Mouse (Mus musculus) kidney, adult 8-10 months (tissue): ENCODE data around the gene Dbt.

ENCODE experiments used
- DNase-seq, 2 experiments: peaks; one replicate each; pipeline ENCODE4 v3.0.0; 2022

Gene Dbt

GRCm38 (mm10) chr3:116512904-116513716 is at the start of gene Dbt:
TSS of gene Dbt (plus strand) at chr3:116513070.
- DNase-seq: peak; percentile 91

- DNase-seq: no peak
Observed at GRCm38 (mm10) chr3:116464318-116464717, 48.6 kb upstream of the Dbt start.

- DNase-seq: no peak
Observed at GRCm38 (mm10) chr3:116465709-116466108, 47.2 kb upstream of the Dbt start.

- no peak for DNase-seq
Observed at GRCm38 (mm10) chr3:116474602-116475001, 38.3 kb upstream of the Dbt start.

DNA sequence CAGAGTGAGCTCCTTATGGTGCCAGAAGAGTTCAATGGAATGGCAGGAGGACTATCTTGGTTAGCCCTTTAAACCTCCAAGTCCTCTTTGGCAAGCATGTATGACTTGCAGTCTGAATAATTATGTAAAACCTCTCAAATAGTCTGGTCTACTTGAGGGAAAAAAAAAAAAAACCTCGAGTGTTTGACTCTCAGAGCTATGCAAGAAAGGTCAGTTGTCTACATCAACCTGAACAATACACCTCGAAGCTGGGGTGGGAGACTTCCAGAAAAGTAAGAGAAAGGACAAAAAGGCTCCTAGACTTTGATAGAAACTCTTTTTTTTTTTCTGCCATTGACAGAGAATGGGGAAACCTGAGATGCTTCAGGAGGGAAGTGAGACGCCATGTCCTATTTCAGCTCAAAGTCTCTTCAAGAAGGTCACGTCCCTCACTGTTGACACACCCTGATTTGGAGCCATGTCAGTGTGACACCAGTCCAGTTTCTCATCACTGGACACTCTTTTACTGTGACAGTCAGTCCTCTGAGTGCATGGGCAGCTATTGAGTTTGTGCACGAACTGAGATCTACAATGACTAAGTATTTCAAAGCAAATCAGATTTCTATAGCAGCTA is 36.1 kb upstream of the Dbt start:
- no peak for DNase-seq

GRCm38 (mm10) chr3:116477351-116477750 is 35.5 kb upstream of the Dbt start:
- DNase-seq: no peak

- DNase-seq: no peak
Observed at GRCm38 (mm10) chr3:116480119-116480518, 32.8 kb upstream of the Dbt start.

GRCm38 (mm10) chr3:116480937-116481336 is 31.9 kb upstream of the Dbt start:
- no peak for DNase-seq

DNA sequence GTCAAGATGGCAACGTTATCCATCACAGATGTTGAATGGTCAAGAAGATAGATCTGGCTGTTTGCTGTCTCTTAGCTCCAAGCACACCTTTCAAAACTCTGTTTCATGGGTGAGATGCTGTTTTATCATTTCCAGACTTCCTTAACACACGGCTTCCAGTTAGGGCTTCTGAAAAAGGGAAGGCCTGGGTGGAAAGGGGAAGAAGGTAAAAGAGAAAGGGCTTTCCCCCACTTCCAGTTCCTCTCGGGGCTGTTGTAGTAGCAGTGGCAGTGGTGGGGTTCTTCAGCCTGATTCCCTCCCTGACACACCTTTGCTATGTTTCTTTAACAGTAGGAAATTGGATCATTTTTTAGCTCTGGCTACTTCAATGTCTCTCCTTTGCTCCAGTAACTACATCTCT is 30.1 kb upstream of the Dbt start:
- DNase-seq: no peak

DNA sequence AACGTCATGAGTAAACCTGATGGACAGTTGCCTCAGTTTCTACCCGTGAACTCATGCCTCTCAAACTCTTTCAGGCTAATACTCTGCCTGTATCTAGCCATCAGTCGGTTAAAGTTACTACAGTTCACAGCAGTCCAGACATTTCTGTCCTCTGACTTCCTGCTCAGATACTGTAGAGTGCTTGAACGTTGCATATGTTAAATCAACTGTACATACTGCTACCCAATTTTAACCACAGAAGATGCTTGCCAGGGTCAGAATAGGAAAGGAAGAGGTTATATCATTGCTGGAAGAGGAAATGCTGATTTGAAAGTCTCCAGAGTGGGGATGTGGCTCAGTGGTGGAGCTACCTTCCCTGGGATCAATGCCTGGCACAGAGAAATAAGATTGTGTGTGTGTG is 29.6 kb upstream of the Dbt start:
- DNase-seq: no peak

GRCm38 (mm10) chr3:116490920-116491319 is 21.9 kb upstream of the Dbt start:
- no peak for DNase-seq

DNA sequence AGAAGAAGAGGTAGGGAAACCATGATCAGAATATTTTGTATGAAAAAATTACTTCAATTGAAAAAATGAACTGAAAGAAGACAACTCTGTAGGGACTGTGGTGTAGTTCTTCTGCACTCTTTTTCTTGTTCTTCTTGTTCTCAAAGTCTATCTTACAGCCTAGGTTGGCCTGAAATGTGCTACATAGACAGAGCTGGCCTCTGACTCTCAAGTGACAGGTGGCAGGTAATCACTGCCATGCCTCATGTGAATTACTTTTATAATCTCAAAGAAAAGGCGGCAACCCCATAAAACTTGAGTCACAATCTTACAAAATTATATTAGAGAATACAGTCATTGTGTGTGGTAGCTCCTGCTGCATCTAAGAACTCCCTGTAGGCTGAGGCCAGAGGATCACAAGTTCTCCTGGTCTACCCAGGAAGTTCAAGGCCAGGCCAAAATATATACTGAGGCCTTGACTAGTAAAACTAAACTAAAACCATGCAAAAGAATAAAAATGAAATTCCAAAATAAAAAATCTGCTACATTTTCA is 20.9 kb upstream of the Dbt start:
- DNase-seq: no peak

DNA sequence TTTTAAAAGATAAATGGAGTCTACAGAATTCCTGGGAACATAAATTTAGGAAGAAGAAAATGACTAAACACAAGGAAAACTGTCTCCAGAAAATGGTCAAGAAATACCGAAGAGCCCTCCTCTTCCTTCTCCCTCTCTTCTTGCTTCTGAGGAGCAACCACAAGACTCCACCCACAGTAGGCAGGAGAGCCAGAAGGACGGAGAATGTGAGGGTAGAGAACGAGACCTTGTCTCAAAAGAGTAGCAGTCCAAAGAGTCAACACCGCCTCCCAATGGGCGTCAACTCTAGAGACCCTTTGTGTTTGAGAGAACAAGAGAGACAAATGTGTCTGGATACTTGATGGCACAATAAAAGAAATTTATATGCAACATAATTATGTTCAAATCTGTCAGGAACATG is 19.2 kb upstream of the Dbt start:
- DNase-seq: no peak

DNA sequence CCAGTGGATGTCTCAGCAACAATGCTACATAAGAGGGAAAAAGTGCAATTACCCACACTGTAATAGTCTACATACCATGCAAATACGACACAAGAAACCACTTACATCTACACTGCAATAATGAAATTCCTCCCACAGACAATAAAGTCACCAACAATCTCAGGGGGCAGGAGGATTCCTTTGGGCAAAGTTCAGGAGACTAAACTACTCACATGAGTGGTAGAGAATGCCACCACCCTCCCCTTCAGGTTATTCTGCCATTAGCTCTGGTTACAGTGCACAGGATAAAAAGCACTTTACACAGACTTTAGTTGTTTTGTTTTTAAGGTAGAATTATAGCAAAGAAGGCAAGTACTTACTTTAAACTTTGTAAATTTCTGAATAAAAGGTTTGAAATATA is 17.2 kb upstream of the Dbt start:
- DNase-seq: peak; percentile 21 to 44

- DNase-seq: peak; percentile 96 to 98
Observed at GRCm38 (mm10) chr3:116507772-116508351, 5.0 kb upstream of the Dbt start, which contains the start of gene Rtca. TSS of gene Rtca (minus strand) at chr3:116508208.

GRCm38 (mm10) chr3:116512151-116512903 is 543 bp upstream of the Dbt start:
- peak in 1 of 2 experiments; percentile 58 for DNase-seq

- DNase-seq: no peak
Observed at GRCm38 (mm10) chr3:116520141-116520761, 7.4 kb downstream of the Dbt start.

DNA sequence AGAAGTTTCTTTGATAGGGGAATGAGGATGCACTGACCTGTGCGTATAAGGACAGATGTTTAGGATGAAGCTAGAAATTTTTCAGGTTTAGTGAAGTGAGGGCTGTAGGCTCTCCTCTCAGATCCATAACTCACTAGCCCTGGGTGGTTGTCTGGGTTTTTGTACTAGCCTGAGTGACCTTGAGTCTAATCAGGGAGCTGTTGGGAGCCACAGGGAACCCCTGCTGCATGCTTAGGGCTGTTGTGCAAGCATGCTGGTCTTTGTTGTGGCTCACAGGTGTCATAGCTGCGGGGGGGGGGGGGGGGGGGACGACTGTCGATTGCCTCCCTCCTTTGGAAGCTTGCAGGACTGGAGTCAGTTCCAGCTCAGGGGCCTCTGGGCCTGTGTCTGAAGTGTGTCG is 16.9 kb downstream of the Dbt start:
- no peak for DNase-seq

DNA sequence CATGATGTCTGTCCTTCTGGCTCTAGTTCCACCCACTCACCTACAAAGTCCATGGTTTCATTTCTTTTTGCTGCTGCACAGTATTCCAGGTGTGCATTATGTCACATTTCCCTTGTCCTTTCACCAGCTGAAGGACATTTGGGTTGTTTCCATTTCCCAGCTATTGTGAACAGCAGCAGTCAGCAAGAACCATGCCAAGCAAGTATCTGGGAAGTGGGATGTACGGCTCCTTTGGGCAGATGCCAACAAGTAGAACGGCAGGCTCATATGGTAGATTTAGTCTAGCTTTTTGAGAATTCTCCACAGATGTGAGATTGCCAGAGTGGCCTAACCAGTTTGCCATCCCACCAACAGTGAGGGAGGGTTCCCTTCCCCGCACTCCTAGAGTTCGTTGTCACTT is 18.0 kb downstream of the Dbt start:
- no peak for DNase-seq

GRCm38 (mm10) chr3:116536428-116537199 is 23.7 kb downstream of the Dbt start:
- DNase-seq: no peak

- DNase-seq: no peak
Observed at GRCm38 (mm10) chr3:116537200-116537573, 24.3 kb downstream of the Dbt start.

DNA sequence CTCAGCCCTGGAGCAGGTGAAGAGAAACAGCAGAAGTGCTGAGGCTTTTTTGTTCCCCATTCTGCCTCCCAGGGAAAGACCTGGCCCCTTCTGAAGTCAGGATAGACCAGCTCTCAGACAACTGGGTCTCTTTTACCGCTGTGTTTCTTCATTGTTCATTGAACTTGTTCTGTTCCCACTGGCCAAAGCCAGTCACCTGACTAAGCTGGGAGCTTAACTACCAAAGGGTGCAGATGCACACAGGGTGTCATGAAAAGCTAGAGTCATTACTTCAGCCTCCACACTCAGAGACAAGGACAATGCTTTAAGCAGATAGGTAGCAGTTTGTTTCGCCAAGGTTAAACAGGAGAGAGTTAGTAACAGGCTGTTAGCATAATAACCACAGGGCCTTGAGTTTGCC is 29.2 kb downstream of the Dbt start:
- no peak for DNase-seq
